Mouse (Mus musculus) kidney, adult 2 months (tissue): ENCODE data around the gene Jakmip3. TPM values are rescaled to one million over a fixed set of nuclear protein-coding genes. Genes with fewer than 3 reads are reported as not detected.

Source experiments
- DNase-seq: peaks from one replicate; pipeline ENCODE4 v3.0.0; 2021
- H3K27ac ChIP-seq: fragments of 200-500 bp; 2 replicates; pipeline ENCODE4 v1.5.1; 2012; ENCODE audit warnings: low read depth, low read length, control low read depth, inconsistent platforms; ENCODE audit not compliant: insufficient read depth
- H3K27me3 ChIP-seq: fragments of 200-500 bp; replicated peaks from 2 replicates; pipeline ENCODE4 v1.6.1; 2012; ENCODE audit warnings: mild to moderate bottlenecking, moderate library complexity, low read length, inconsistent platforms; ENCODE audit not compliant: control insufficient read depth, insufficient read depth
- H3K36me3 ChIP-seq: fragments of 200-500 bp; 2 replicates; pipeline ENCODE4 v1.6.1; 2012; ENCODE audit warnings: mild to moderate bottlenecking, moderate library complexity, low read length, inconsistent platforms; ENCODE audit not compliant: control insufficient read depth, insufficient read depth
- H3K4me1 ChIP-seq: fragments of 200-500 bp; 2 replicates; pipeline ENCODE4 v1.6.1; 2011; ENCODE audit warnings: low read length; ENCODE audit not compliant: control insufficient read depth, insufficient read depth
- H3K4me3 ChIP-seq: fragments of 200-500 bp; 2 replicates; pipeline ENCODE4 v1.5.1; 2011; ENCODE audit warnings: mild to moderate bottlenecking, low read depth, low read length, control low read depth; ENCODE audit not compliant: insufficient read depth
- CTCF ChIP-seq: fragments of 200-500 bp; conservative IDR thresholded peaks from 2 replicates; pipeline ENCODE4 v1.5.1; 2011; ENCODE audit warnings: low read depth, mild to moderate bottlenecking, control low read depth, low read length, moderate library complexity, mixed read lengths; ENCODE audit not compliant: insufficient read depth, insufficient read length
- POLR2A ChIP-seq: fragments of 200-500 bp; IDR thresholded peaks from one replicate; pipeline ENCODE4 v1.6.1; 2011; ENCODE audit warnings: low read depth, low read length, control low read depth
- WGBS: fragments of 180-500 bp; shearing (Covaris S2); methylation state at CpG from one replicate; pipeline ENCODE4 v1.1.7; 2018; 5-methylcytosine and 5-hydroxymethylcytosine counted together
- polyA plus RNA-seq: library from polyadenylated mRNA; depleted of rRNA; stranded (reverse); fragments of >200 nt; gene quantifications from 2 replicates; pipeline ENCODE4 v1.2.3, GENCODE M21; 2012

The Jakmip3 gene
- polyA plus RNA-seq, 1 experiment, result 0.06 TPM

DNA sequence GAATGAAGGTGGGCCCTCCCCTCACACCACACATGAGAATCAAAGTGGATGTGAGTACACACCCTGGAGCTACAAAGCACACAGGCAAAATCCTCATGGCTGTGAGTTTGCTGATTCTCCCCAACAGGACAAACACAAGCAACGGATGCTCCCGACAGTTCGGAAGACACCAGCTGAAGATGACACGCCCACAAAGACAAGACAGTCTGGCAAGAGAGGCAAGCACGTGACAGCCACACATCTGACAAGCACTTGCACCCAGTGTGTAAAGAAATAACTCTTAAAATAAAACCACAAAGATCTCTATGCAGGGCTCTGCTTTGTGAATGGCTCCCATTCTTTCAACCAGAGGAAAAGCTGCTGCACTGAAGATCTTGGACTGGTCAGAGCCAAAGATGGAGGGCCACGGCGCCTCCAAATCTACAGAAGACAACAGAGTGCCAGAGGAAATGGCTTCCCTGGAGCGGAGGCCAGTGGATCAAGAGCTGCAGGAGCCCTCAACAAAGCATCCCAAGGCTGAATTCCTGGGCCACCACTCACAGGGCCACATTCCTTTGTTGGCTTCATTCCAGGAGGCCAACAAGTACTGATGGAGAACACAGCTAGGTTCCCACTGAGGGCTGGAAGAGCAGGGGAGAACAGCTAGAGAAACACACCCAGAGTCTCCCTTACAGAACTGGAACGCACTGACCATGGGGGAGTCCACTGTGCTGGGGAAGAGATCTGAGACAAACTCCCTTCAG, 167.5 kb downstream of the Jakmip3 start:
- TF ChIP-seq POLR2A, result no peak
- TF ChIP-seq CTCF, result no peak
- Histone ChIP-seq H3K27me3 (no peaks in the 10 kb centered on the region), H3K36me3 (no peaks in the 10 kb centered on the region), H3K4me3 (no peak overlapping the region), H3K4me1 (no peaks in the 10 kb centered on the region), H3K27ac (no peak overlapping the region)
- 82% methylated on average over 9 of the region's 9 CpGs for WGBS
- no peak for DNase-seq

DNA sequence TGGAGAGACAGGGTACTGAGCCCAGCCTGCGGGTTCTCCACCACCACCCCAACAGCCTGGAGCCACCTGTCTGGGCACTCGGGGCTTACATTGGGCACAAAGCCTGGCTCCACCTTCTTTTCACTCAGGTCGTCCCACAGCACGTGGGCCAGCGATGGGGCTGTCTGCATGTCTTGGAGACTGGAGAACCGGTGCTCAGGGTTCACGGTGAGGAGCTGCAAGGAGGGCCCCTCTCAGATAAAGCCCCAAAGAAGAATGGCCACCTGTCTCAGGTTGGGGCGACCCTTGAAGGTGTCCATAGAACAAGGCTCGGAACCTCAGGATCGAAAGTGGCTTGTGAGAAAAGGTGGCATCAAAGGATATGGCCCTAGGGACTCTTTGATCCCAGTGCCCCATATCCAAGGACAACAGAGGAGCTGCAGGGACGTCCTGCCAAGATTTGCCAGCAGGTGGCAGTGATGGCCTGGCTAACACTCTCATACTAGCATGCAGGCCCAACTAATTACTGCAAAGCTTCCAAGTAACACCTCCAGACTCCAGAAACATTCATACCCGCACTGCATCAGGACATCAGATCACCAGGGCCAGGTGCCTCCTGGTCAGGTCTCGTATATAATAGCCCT, 178.7 kb downstream of the Jakmip3 start:
- no peaks in the 10 kb centered on the region for H3K27me3 ChIP-seq
- TF ChIP-seq CTCF (peak; percentile 94), POLR2A (no peak)
- WGBS, result 37% methylated on average over 13 of the region's 13 CpGs
- H3K4me1 ChIP-seq, result no peaks in the 10 kb centered on the region
- no peak overlapping the region for H3K4me3 ChIP-seq
- peak; percentile 86 for DNase-seq
- H3K36me3 ChIP-seq, result no peaks in the 10 kb centered on the region
- no peak overlapping the region for H3K27ac ChIP-seq

DNA sequence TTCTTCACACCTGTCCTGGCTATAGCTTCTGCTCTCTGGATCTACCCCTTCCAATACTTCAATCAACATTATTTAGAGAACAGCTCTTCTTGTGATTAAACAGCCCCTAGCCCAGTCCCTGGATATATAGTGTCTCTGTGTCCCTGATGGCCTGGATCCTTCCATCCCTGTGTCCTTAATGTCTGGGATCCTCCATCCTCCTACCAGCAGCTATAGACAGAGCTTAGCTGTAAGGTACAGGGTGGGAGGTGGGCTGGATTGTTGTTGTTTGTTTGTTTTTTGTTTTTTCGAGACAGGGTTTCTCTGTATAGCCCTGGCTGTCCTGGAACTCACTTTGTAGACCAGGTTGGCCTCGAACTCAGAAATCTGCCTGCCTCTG, 179.2 kb downstream of the Jakmip3 start:
- Histone ChIP-seq H3K4me1 (no peaks in the 10 kb centered on the region), H3K27me3 (no peaks in the 10 kb centered on the region), H3K36me3 (no peaks in the 10 kb centered on the region), H3K4me3 (no peak overlapping the region), H3K27ac (no peak overlapping the region)
- TF ChIP-seq POLR2A (no peak), CTCF (no peak)
- 76% methylated on average over 2 of the region's 2 CpGs for WGBS
- no peak for DNase-seq

- DNase-seq, result no peak
- no peaks in the 10 kb centered on the region for H3K4me1 ChIP-seq
- WGBS, result 66% methylated on average over 4 of the region's 4 CpGs
- H3K36me3 ChIP-seq, result no peaks in the 10 kb centered on the region
- H3K27ac ChIP-seq, result no peak overlapping the region
- no peaks in the 10 kb centered on the region for H3K27me3 ChIP-seq
- TF ChIP-seq CTCF (no peak), POLR2A (no peak)
- H3K4me3 ChIP-seq, result no peak overlapping the region
These were observed 185.4 kb downstream of the Jakmip3 start for GRCm38 (mm10) chr7:139125881-139126280.

- no peaks in the 10 kb centered on the region for H3K36me3 ChIP-seq
- no peaks in the 10 kb centered on the region for H3K27me3 ChIP-seq
- DNase-seq, result no peak
- WGBS, result 85% methylated on average over 7 of the region's 7 CpGs
- TF ChIP-seq POLR2A (no peak), CTCF (no peak)
- H3K27ac ChIP-seq, result no peak overlapping the region
- H3K4me1 ChIP-seq, result no peaks in the 10 kb centered on the region
- no peak overlapping the region for H3K4me3 ChIP-seq
These were observed 186.0 kb downstream of the Jakmip3 start for GRCm38 (mm10) chr7:139126549-139126948.

DNA sequence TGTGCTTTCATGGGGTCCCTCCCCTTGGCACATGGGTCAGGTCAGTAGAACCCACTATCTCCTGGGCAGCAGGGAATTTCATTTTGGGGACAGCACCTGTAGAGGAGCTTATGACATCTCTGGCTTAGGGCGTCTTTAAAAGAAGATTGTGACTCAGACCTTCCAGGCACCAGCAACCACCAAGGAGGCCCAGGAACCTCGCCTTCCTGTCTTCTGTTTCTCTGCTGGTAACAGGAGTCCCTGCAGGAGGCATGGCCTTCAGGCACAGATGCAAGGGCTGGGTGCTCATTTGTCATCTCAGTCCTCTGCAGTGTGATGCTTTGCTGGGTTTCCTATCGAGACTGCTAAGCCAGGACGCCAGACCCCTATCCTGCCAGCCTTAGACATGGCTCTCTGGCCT, 188.5 kb downstream of the Jakmip3 start:
- Histone ChIP-seq H3K4me3 (no peak overlapping the region), H3K36me3 (no peaks in the 10 kb centered on the region), H3K27me3 (no peaks in the 10 kb centered on the region), H3K27ac (no peak overlapping the region), H3K4me1 (no peaks in the 10 kb centered on the region)
- 85% methylated on average over 4 of the region's 4 CpGs for WGBS
- TF ChIP-seq CTCF (no peak), POLR2A (no peak)
- no peak for DNase-seq

DNA sequence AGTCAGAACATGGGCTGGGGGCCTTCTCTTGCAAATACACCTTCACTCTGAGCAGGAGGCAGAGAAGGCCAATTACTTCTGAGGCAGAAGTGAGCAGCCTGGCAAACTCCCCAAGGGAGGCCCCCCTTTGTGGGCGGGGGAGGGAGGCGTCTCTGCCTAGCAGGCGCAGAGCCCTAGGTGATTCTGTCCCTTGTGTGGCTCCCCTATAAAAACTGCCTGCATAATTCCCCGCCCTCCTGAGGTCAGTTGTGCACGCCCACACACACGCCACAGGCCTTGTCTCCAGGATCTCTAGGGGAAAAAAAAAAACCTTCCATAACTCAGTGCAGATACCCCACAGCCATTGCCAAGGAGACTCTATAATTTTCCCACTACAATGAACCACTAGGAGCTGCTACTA, 189.8 kb downstream of the Jakmip3 start:
- H3K27me3 ChIP-seq, result no peaks in the 10 kb centered on the region
- H3K4me1 ChIP-seq, result no peaks in the 10 kb centered on the region
- 54% methylated on average over 6 of the region's 6 CpGs for WGBS
- TF ChIP-seq POLR2A, result no peak
- no peak for TF ChIP-seq CTCF
- no peaks in the 10 kb centered on the region for H3K36me3 ChIP-seq
- DNase-seq, result no peak
- no peak overlapping the region for H3K27ac ChIP-seq
- no peak overlapping the region for H3K4me3 ChIP-seq
